Comparison of ENCODE assay signal across 17 mouse cellular contexts in genomic region chr11:80749187-80749586, GRCm38 (mm10). TPM values are rescaled to one million over a fixed set of nuclear protein-coding genes. Genes with fewer than 3 reads are reported as not detected.
DNase-seq lines count a peak whose midpoint lies in the region; ATAC-seq lines count a peak whose summit lies in the region.
"Had no signal": no experiment of that assay in that cellular context is flagged by ENCODE, and none has a peak within 500 bp of the region (broad histone marks: within the 10 kb centered on the region; RNA-seq: fewer than 3 reads in every experiment).

No protein-coding gene starts in this region.

- DNase-seq in frontal cortex, postnatal 10 days (ENCODE audit: low spot score in 2 of 2), result no peak
- peak; percentile 29 for DNase-seq in heart, adult 11 months
- no peak for DNase-seq in heart, postnatal 4 days
- DNase-seq in brain, adult 2 months (ENCODE audit: low read depth, low spot score), result peak; percentile 61
- DNase-seq in telencephalon, adult 2 months (ENCODE audit: low read depth, low spot score), result peak; percentile 45
- DNase-seq: adrenal gland, adult 2 months; adrenal gland, postnatal 10 days; adrenal gland, postnatal 25 days; cerebellum, adult 11-12 months; cerebellum, adult 2 months; cerebellum, adult 9-10 months; cerebellum, postnatal 10 days; cerebellum, postnatal 25 days had no signal

- peak; percentile 79 for ATAC-seq in frontal cortex, adult (ENCODE audit: low TSS enrichment)
- no peak for ATAC-seq in erythroid progenitor cell, adult 5-6 weeks (replicated peaks; ENCODE audit: low FRiP score, poor library complexity, severe bottlenecking)
- ATAC-seq: forebrain, embryonic 13.5 days; forebrain, embryonic 15.5 days had no signal

RNA-seq across cellular contexts. Expression of gene Myo1d, which starts 30.6 kb away (rescaled TPM):
- total RNA-seq in heart, postnatal 4 days (2021), result 10 to 100 TPM; 17.4 to 18.5 TPM
- 33.2 and 40.7 TPM in 2 replicates for total RNA-seq in erythroid progenitor cell, adult 5-6 weeks (2015; ENCODE audit: low replicate concordance)
- total RNA-seq in erythroid progenitor cell, adult 5-6 weeks (2017; ENCODE audit: low replicate concordance), result 21.6 and 26.4 TPM in 2 replicates

Comparison
In these comparisons a context has a peak if more than half of its experiments do, and no peak if none do; other contexts are left out.
1. DNase-seq: peak in heart, adult 11 months (single experiment), brain, adult 2 months (single experiment) and telencephalon, adult 2 months (single experiment); none in frontal cortex, postnatal 10 days (0 of 2) and heart, postnatal 4 days (single experiment).